Mouse (Mus musculus) bone marrow macrophage, adult 2 months (primary cell): ENCODE measurements around the gene Gm20422.

Experiments used
- CTCF ChIP-seq: IDR thresholded peaks from 2 replicates; pipeline ENCODE4 v1.5.1; 2012; ENCODE audit warnings: low read depth, mild to moderate bottlenecking, low read length, moderate library complexity
- POLR2A ChIP-seq: IDR thresholded peaks from 2 replicates; pipeline ENCODE4 v1.6.1; 2012; ENCODE audit warnings: mild to moderate bottlenecking, low read depth, low read length, borderline replicate concordance

- TF ChIP-seq POLR2A (no peak), CTCF (no peak)
Measured at GRCm38 (mm10) chr8:69793666-69794065, 19.0 kb upstream of the Gm20422 start.
